Mouse (Mus musculus) adrenal gland, adult 8-10 months (tissue): ENCODE measurements around the gene E130218I03Rik. TPM values are rescaled to one million over a fixed set of nuclear protein-coding genes. Genes with fewer than 3 reads are reported as not detected.
"Not testable (repeated sequence)": the region's sequence is repeated elsewhere in the genome, so short reads cannot be mapped to it uniquely, and the experiment has no call there.

ENCODE experiments used
- DNase-seq: peaks from one replicate; pipeline ENCODE4 v3.0.0; 2022
- total RNA-seq, 4 experiments: library from RNA; stranded (reverse); gene quantifications; 2 replicates each; pipeline ENCODE4 v1.2.4; 2022

The E130218I03Rik gene
- total RNA-seq, 4 experiments from 2014 or later: not detected

GRCm38 (mm10) chr4:134252131-134252910 is 8.9 kb downstream of the E130218I03Rik start:
- DNase-seq: no peak

- no peak for DNase-seq
Measured at GRCm38 (mm10) chr4:134252911-134253721, 9.7 kb downstream of the E130218I03Rik start.

GRCm38 (mm10) chr4:134253722-134254324 is 10.4 kb downstream of the E130218I03Rik start, which contains the start of gene Grrp1:
TSS of gene Grrp1 (minus strand) at chr4:134254106.
- DNase-seq: no peak

DNA sequence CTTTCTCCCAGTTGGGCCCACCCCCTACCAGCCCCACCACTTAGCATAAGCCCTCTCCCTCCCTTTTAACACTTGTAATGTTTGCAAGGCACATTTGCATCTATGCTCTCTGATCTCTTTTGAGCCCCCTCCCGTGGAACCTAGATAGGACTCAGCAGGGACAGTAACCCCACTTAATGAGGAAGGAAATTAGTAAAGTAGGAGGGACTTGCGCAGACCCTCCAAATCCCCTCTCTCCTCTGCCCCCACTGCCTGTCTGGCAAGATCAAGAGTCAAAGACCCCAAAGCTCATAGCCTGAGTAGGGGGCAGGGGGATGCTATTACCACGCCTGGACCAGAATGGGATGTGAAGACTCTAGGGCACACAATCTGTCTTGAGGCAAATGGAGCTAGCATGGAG is 11.4 kb downstream of the E130218I03Rik start:
- DNase-seq: no peak

- no peak for DNase-seq
Measured at GRCm38 (mm10) chr4:134255854-134256253, 12.4 kb downstream of the E130218I03Rik start.

DNA sequence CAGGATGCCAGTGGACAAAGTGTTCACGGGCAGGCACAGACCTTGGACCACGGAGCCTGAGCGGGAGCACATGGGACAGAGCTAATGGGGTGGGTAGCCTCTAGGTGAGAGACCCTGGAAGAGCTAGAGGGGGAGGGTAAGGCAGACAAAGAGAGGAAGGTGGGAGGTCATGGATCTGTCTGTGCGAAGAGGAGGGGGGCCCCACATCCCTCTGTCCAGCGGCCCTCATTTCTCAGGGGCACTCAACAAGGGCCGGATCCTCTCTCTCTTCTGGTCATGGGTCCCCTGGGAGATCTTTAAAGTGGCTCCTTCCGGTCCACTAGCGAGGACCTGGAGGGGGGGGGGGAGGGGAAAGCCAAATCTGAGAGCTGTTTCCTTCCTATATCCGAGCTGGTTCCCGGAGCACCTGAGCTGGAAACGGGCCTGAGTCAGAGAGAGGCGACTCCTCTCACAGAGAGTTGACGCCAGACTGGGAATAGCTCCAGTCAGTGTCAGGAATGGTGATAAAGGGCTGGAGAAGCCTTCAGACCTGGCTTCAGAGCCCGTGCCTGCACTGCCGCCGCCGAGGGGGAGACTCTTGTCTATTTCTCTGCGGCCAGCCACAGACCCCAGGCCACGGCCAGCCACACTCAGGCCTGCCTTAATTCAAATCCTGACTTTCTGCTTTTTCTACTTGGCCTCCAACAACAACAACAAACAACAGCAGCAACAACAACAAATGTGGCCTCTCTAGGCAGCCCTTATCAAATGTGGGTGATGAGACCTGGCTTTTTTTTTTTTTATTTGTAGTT is 13.1 kb downstream of the E130218I03Rik start:
- DNase-seq: no peak

DNA sequence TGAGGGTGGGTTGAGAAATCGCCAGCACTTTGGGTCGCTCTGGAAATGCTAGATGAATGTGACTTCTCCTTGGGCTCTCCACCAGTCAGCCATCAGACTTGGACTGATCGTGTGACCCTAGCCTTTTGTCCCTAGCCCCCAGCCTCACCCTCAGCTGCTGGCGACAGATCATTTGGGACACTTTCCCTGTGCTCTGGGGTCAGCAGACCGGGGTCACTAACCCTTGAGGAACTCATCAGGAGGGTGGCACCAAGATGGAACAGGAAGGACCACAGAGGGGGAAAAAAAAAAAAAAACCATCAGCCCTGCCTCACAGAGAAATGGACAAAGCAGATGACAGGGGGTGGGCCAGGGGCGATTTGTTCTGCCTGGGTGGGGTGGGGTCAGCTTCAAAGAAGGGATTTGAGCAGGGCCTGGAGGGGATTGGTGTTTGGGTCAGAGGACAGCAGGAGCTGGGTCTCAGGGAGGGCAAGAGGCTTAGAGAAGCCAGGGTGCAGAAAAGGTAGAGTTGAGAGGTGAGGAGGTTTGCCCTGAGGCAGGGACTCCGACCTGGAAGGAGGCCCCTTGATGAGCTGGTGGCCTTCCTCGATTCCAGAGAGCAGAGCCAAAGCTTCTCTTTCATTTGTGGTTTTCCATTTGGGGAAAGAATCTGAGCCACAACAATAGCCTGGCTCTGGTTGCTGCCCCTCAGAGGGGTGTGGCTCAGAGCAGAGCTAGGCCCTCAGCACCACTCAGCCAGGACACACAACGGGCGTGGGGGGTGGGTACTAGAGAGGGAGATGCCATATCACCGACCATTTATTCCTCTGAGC is 13.9 kb downstream of the E130218I03Rik start:
- no peak for DNase-seq

DNA sequence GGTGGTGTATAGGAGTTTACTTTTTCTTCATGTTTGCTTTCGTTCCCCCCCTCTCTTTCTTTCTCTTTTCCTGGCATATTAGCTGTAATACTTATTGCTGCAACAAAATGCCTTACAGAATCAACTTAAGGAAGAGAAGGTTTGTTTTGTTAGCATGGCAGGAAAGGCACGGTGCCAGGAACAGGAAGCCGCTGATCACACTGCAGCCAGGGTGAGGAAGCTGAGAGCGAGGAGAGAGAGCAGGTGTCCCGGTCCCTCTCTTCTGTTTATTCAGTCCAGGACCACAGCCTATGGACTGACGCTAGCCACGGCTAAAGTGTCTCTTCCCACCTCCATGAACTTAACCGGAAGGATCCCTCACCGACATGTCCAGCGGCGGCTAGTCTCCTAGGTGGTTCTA is 14.9 kb downstream of the E130218I03Rik start:
- no peak for DNase-seq

DNA sequence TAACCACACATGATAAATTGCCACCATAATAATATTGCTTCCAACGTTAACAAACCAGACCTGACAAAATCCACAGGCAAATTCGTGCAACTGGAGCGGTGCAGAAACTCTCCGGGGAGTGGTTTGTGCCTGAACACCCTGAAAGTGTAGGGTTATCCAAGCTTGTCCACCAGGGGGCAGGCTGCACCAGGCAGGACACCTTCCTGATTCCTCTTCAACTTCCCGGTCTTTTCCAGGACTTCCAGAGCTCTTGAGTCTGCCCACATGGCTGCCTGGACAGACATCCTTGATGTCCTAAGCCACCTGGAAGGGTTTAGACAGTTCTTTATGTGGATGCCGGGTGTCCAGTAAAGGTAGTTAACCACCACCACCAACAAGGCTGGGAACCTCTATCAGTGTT is 19.7 kb downstream of the E130218I03Rik start:
- DNase-seq: peak; percentile 50

DNA sequence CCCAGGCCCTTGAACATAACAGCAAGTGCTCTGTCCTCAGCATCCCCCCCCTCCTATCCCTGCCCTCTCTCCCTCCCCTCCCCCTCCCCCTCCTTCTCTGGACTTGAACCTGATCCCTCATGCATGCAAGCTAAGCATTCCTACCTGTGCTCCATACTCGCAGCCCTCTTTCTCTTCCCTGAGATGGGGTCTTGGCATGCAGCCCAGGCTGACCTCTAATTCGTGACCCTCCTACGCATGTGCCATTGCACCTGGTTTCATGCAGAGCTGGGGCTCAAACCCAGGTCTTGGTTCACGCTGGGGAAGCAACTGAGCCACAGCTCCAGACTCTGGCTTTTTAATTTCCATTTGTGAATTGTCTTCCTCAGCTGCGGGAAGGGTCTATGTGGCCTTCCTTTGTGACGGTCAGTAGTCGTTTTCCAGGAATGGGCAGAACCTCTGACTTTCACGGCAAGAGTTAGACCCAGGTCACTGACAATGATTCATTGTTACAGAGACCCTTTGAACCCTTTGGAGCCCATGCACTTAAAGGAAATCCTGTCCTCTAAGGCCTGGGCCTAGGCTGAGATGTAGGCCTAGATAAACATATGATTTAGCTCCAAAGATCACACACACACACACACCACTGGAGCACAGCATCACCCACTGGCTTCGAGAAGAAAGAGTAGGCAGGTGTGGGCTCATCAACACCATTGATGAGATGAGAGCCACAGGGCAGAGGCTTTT is 22.6 kb downstream of the E130218I03Rik start:
- no peak for DNase-seq

DNA sequence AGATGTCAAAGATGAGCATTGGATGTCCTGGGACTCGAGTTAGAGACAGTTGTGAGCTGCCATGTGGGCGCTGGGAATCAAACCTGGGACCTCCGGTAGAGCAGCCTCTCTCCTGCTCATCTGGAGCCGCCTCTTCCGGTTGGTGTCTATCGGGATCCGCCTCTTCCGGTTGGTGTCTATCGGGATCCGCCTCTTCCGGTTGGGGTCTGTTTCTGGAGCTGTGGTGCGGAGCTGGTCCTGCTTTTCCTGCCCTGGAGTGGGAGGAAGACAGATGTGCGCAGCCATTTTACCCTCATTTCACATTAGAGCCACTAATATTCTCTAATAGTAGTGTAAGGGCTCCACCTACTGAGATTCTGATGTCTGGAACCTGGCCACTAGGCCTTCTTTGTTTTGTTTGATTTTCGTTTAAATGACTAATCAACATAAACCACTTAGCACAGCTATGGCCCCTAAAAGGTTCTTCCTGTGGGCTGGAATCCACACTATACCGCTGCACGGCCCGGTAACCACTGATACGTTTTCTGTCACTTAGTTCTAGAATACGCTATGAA is 24.7 kb downstream of the E130218I03Rik start:
- no peak for DNase-seq

DNA sequence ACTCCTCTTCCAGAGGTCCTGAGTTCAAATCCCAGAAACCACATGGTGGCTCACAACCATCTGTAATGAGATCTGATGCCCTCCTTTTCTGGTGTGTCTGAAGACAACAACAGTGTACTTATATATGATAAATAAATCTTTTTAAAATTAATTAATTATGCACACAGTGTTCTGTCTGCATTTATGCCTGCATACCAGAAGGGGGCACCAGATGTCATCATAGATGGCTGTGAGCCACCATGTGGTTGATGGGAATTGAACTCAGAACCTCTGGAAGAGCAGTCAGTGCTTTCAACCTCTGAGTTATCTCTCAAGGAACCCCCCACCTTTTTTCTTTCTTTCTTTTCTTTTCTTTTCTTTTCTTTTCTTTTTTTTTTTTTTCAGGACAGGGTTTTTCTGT is 26.2 kb downstream of the E130218I03Rik start:
- DNase-seq: not testable (repeated sequence)

DNA sequence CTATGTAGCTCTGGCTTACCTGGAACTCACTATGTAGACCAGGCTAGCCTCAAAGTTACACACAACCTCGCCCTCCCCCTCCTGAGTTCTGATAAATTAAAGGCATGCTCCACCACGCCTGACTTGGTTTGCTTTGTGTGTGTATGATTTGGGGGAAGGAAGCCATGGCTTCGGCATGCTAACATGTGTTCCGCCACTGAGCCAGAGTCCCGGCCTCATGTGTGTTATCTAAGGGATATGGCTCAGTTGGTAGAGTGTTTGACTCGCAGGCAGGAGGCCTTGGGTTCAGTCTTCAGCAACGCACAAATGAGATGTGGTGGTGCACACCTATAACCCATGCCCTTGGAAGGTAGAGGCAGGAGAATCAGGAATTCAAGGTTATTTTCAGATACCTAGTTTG is 28.5 kb downstream of the E130218I03Rik start:
- DNase-seq: no peak

- no peak for DNase-seq
Measured at GRCm38 (mm10) chr4:134272731-134273416, 29.4 kb downstream of the E130218I03Rik start.

- no peak for DNase-seq
Measured at GRCm38 (mm10) chr4:134273417-134274345, 30.2 kb downstream of the E130218I03Rik start.

- no peak for DNase-seq
Measured at GRCm38 (mm10) chr4:134284942-134285341, 41.5 kb downstream of the E130218I03Rik start.

DNA sequence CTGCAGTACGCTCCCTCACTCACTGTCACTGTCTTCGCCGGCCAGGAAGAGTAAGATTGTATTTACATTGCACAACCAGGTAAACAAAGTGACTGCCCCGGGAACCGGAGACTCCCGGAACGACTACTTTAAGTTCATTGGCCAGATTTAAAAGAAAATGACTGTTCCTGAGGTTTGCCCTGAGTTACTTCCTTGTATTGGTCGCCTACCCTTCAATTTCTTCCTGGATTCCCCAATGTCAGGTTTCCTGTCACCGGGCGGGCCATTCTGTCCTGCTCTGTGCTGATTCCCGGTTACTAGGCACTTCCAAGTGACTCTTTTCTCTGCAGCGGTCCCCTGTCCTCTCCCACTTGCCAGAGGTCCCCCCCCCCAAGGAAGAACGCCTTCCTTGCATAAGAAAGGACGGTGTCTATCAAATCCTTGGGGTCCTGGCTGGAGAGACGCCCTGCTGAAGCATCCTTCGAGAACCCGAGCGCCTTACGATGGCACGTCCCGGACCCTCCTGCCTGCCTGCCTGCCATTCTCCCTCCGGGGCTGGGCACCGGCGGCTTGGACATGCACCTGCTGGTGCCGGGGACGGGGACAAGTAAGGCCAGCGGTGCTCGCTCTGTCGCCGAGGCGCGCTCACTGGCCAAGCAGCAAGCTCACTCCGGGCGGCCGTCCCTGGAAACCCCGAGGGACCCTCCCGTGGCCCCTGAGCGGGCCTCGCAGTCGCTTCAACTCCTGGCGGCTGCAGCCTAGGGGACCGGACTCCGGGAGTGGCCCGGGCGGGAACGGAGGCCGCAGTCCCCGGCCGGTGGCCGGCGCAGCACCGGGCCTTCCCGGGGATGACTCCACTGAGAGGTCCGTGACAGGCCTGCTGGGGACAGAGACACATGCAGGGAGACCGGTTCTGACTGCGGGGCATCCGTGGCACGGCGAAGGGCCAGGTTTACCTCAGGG is 43.0 kb downstream of the E130218I03Rik start:
- DNase-seq: peak; percentile 19
